Mouse (Mus musculus): ENCODE data around the gene Rai1. TPM values are rescaled to one million over a fixed set of nuclear protein-coding genes. Genes with fewer than 3 reads are reported as not detected.

Gene Rai1
- total RNA-seq, 2 experiments from 2014 or later, result 23.4 to 24.4 TPM

- DNase-seq (ENCODE audit: low spot score), result no peak
These were observed 10.7 kb upstream of the Rai1 start for GRCm38 (mm10) chr11:60093984-60094587.

DNA sequence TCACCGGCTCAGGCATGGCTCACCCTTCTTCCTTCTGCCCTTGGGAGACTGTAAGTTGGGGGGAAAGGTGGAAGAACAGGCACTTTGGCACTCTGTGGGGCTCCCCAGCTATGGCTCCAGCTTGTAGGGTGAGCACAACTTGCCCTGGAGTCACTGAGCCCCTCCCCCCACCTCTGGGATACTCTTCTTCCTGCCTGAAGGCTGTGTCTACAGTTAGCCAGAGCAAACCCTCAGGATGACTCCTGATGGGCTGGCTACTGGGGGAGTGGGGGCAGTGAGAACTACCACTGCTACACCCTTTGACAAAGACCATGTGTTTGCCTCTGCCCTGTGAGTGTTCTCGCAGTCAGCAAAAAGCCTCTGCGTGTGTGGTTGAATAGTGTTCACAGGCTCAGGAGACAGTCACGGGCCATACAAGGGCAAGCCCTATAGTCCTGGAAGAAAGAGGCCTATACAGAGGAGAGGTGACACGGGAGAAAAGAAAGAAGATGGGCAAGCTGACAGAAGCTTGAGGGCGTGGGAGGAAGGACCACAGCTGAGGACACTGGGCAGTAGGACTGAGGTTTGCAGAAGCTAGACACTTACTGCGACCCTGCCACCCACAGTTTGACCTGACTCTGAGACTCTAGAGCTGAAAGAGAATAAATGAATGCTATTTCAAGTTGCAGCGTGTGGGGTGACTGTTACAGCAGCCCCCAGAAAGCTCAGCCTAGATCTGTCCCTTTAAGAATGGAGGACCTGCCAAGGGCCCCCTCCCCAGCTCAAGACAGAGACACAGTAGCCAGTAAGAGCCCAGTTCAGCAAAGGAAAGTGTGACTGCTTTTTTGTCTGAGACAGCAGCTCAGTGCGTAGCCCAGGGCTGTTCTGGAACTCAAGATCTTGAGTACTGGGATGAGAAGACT lies 9.7 kb upstream of the Rai1 start:
- DNase-seq (ENCODE audit: low spot score), result no peak
- intact Hi-C loops (cut with DNase I), result no loop called here

More at GRCm38 (mm10) chr11:60093984-60094587, 10.7 kb upstream of the Rai1 start:
- intact Hi-C loops (cut with DNase I), result no loop called here

GRCm38 (mm10) chr11:60099555-60100186 lies 5.1 kb upstream of the Rai1 start:
- DNase-seq (ENCODE audit: low spot score), result no peak
- intact Hi-C loops (cut with DNase I), result no loop called here

- intact Hi-C loops (cut with DNase I), result no loop called here
- DNase-seq (ENCODE audit: low spot score), result no peak
These were observed 3.8 kb upstream of the Rai1 start for GRCm38 (mm10) chr11:60100827-60101555.

GRCm38 (mm10) chr11:60101986-60102385 lies 2.8 kb upstream of the Rai1 start:
- intact Hi-C loops (cut with DNase I), result no loop called here

GRCm38 (mm10) chr11:60102664-60103063 lies 2.1 kb upstream of the Rai1 start:
- DNase-seq (ENCODE audit: low spot score), result no peak
- intact Hi-C loops (cut with DNase I), result no loop called here

More at GRCm38 (mm10) chr11:60101986-60102385, 2.8 kb upstream of the Rai1 start:
- no peak for DNase-seq (ENCODE audit: low spot score)

DNA sequence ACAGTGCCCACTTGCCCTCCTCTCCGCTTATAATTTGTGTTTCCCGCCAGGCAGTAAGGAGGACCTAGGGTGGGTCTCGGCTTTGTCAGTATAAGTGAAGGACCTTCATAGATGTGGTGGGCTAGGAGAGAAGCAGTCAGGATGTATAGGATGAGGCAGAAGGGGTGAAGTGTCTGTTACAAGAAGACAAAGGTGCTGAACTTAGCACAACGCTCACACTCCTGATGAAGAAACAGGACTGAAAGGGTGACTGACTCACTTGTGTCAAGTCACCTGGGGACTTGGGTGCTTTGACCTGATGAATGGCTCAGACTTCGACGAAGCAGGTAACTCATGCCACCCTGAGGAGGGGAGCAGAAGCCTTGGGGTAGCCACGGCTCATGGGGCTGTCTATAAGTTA lies 1.2 kb upstream of the Rai1 start:
- intact Hi-C loops (cut with DNase I), result no loop called here
- no peak for DNase-seq (ENCODE audit: low spot score)

DNA sequence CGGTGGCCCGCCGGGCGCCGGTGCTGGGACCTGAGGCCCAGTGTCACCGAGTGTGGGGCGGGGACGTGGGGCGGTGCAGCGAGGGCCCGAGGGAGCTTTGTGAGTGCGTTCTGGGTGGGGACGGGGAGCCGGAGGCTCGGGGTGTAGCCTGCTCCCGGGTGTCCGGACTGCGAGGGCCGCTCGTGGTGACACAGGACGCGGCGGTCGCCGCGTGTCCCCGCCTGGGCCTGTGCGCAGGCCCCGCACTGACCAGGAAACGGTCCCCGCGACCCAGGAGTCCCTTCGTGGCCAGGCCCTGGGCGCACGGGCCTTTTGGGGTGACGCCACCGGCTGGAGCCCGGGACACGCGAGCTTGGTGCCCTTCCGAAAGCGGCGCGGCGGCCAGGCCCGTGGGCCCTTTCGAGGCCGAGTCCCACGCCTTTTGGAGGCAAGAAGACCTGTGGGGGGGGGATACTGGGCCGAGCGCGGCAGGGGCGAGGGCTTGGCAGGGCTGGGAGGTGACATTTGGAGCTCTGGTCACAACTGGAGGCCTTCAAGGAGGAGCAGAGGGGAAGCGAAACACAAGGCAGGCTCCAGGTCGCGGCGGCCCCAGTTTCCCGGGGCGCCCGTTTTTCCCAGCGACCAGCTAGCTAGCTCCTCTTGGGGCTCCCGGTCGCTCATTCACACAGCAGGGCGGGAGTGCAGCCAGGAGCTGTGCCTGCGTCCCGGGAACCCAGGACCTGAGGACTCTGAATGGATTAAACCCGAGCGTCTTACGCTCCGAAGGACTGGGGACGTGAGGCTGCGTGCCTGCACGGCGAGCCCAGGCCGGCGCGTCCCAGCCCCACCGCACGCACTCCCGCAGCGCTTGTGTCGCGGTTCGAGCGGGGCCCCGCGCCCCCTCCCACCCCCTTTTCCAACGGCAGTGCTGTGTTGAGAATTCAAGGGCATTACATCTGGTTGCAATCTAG lies 1.1 kb downstream of the Rai1 start:
- intact Hi-C loops (cut with DNase I), result loop anchor here (2.0 to 5.0 kb wide), 3 partner anchors 36 to 307 kb away; no protein-coding TSS in a partner anchor
- peak; percentile 63 for DNase-seq (ENCODE audit: low spot score)

DNA sequence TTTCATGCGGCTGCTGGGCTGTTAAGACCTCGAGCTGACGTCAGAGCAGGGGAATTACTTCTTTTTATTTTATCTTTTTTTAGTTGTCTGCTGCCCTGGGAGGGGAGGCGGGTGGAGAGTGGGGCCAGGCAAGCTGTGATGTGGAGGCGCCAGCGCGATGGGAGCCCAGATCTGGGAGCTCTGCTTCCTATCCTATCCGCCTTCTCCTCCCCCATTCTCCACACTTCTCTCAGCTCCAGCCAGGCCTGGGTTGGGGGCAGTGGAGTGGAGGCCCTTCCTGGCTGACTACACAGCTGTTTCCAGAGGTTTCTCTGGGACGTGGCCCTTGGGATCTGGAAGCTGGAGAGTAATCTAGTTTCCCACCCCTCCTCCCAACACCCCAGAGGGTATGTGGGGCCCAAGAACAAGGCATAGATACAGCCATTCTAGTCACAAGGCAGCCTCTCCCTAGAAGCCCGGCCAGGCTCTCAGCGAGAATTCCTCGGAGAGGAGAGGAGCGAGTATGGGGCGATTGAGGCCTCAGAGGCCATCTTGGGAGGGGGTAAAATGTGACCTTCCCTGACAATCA lies 1.8 kb downstream of the Rai1 start:
- intact Hi-C loops (cut with DNase I), result loop anchor here (5.0 kb wide), 1 partner anchor 36 kb away; no protein-coding TSS in a partner anchor
- peak; percentile 42 for DNase-seq (ENCODE audit: low spot score)

GRCm38 (mm10) chr11:60107449-60107848 lies 2.6 kb downstream of the Rai1 start:
- intact Hi-C loops (cut with DNase I), result loop anchor here (5.0 kb wide), 1 partner anchor 35 kb away; no protein-coding TSS in a partner anchor
- no peak for DNase-seq (ENCODE audit: low spot score)

DNA sequence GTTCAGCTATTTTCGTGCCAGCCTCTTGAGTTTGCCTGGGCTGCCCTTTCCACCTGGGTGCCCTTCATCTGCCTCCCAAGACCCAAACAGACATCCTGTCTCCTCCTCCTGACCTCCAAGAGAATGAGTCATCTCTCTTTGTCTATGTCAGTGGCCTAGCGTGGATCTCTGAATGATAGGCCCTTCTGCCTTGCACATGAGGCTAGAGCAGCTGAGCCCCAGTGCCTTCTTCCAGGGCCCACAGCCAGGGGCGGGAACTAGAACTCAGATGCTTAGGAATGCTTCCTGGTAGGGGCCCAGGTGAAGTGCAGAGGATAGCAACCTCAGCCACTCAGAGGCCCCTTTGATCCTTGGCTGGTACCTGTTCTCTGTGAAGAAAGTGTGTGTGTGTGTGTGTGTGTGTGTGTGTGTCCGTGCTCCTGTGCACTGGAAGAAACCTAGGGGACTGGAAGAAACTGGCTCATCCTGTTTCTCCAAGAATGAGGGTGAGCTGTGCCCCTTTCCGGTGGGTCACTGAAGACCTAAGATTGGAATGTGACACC lies 3.9 kb downstream of the Rai1 start:
- intact Hi-C loops (cut with DNase I), result loop anchor here (5.0 kb wide), 1 partner anchor 34 kb away; no protein-coding TSS in a partner anchor

DNA sequence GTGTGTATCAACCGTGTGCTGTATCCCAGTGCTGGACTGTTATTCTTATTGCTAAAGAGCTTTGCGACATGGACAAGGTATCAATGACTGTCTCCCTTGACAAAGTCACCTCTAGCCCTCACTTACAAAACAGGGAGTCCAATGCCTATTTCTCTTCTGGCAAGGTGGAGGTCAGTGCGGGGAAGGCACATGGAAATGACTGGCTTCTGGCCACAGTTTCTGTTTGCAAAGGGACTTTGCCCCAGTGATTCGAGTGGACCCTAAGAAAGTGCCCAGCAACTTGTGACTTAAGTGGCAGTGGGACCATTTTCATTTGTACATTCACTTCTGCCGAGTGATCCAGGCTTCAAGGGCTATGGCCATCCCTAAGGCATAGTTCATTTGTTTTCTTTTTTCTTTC lies 5.6 kb downstream of the Rai1 start:
- intact Hi-C loops (cut with DNase I), result no loop called here
- no peak for DNase-seq (ENCODE audit: low spot score)

More for the DNA sequence above, 3.9 kb downstream of the Rai1 start:
- no peak for DNase-seq (ENCODE audit: low spot score)

DNA sequence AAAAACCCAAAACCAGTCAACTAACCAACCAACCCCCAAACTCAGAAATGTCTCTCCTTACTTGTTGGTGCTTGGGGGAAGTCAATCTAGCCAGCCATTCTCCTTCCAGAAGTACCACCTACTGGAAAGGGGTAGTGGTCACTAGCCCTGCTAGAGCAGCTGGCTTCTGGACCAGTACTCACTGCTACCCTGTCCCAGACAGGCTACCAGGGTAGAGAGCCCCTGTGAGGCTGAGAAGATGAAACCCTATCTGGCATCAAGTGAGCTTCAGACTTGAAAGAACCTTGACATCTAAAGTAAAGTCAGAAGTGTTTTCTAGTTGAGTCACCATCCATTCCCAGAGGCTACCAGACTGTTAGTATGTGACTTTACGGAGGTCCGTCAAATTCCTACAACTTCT lies 6.8 kb downstream of the Rai1 start:
- no peak for DNase-seq (ENCODE audit: low spot score)
- intact Hi-C loops (cut with DNase I), result no loop called here

DNA sequence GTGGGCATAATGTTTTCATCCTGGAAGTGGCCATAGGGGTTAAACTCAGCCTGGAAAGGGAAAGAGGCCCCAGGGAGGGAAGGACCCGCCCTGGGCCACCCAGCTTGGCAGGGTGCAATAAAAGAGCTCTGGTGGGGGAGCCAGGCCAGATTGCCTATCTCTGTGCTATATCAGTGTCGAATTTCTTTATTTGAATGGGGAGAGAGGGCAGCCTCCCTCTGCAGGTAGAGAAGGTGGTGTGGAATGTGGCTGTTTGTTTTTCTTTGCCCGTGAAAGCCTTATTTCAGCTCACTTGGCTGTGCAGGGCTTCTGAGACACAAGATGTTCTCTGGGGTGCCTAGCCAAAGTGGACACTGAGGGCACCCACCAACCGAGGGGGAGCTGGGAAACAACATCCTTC lies 8.8 kb downstream of the Rai1 start:
- intact Hi-C loops (cut with DNase I), result loop anchor here (2.0 kb wide), 1 partner anchor 63 kb away; no protein-coding TSS in a partner anchor
- DNase-seq (ENCODE audit: low spot score), result no peak

DNA sequence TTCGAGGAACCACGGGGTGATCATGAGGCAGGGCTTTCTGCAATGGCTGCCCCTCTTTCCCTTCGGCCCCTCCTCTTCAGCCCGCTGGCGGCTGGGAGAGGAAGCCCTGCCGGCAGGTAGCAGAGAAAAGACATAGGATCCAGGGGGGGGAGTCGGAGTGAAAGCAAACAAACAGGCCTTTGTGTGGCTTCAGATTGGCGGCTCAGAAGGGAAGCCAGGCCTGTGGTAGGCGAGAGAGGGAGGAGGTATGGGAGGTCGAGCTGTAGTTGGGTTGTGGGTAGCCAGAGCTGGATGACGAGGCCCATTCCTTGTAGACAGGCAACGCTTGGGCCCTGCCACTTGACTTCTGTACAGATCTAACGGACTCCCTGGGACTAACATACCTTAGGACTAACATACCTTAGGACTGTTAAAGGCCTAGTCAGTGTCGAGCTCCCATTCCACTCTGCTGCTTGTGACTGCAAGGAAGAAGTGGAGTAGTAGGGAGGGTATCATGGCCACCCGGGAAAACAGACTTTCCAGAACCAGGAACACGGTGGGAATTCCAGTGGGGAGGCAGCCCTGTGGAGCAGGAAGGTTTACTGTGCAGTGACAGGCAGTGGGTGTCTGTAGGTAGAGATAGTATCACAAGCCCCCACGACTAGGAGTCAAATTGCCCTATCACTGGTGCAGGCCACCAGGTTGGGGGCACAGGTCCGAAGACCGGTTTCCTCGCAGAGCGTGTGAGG lies 9.6 kb downstream of the Rai1 start:
- intact Hi-C loops (cut with DNase I), result loop anchor here (2.0 kb wide), 1 partner anchor 62 kb away; no protein-coding TSS in a partner anchor
- peak; percentile 20 for DNase-seq (ENCODE audit: low spot score)

- peak; percentile 92 for DNase-seq (ENCODE audit: low spot score)
- intact Hi-C loops (cut with DNase I), result loop anchor here (2.0 kb wide), 1 partner anchor 62 kb away; no protein-coding TSS in a partner anchor
These were observed 10.3 kb downstream of the Rai1 start for GRCm38 (mm10) chr11:60115024-60115538.
